In genomic region chr6:34204971-34205572, GRCm38 (mm10) we compare ENCODE assay signal across 8 mouse cellular contexts. TPM values are rescaled to one million over a fixed set of nuclear protein-coding genes. Genes with fewer than 3 reads are reported as not detected.
DNase-seq lines count a peak whose midpoint lies in the region; ATAC-seq and TF ChIP-seq lines count a peak whose summit lies in the region.
"Had no signal": no experiment of that assay in that cellular context is flagged by ENCODE, and none has a peak within 500 bp of the region (broad histone marks: within the 10 kb centered on the region; RNA-seq: fewer than 3 reads in every experiment).

No protein-coding gene starts in this region.

- no peak overlapping the region for H3K4me3 ChIP-seq in kidney, adult 2 months (ENCODE audit: insufficient read depth, low read depth, low read length)
- H3K4me3 ChIP-seq in kidney, embryonic 15.5 days (replicated peaks), result no peak overlapping the region
- H3K4me3 ChIP-seq in E14TG2a.4 (replicated peaks; ENCODE audit: low read length), result no peak overlapping the region
- H3K4me3 ChIP-seq in lung, postnatal 0 days (ENCODE audit: low read depth, low read length), result no peak overlapping the region
- H3K4me3 ChIP-seq: liver, embryonic 13.5 days had no signal

- H3K9ac ChIP-seq in kidney, embryonic 15.5 days, result no peak overlapping the region
- H3K9ac ChIP-seq in lung, postnatal 0 days (replicated peaks; ENCODE audit: low read depth), result no peak overlapping the region
- H3K9ac ChIP-seq: liver, embryonic 13.5 days had no signal

- peak; percentile 49 for TF ChIP-seq CTCF in kidney, adult 2 months (conservative IDR thresholded peaks at IDR 0.05; ENCODE audit: insufficient read depth, insufficient read length, low read depth, low read length)
- TF ChIP-seq CTCF in E14TG2a.4 (conservative IDR thresholded peaks at IDR 0.05; ENCODE audit: low read length), result peak; percentile 38
- TF ChIP-seq CTCF in lung, postnatal 0 days (IDR thresholded peaks at IDR 0.05), result peak; percentile 52

- TF ChIP-seq EP300 in lung, postnatal 0 days (IDR thresholded peaks at IDR 0.05), result no peak

- no peak for TF ChIP-seq POLR2A in kidney, adult 2 months (IDR thresholded peaks at IDR 0.05; ENCODE audit: low read depth, low read length)

- no peak; the same call in 1 of the 2 replicates for ATAC-seq in kidney, embryonic 15.5 days (replicated peaks; ENCODE audit: low FRiP score)
- peak; percentile 44; the same call in 1 of the 2 replicates for ATAC-seq in granulocyte monocyte progenitor cell, adult 5-6 weeks (replicated peaks; ENCODE audit: poor library complexity, severe bottlenecking)
- no peak for ATAC-seq in lung, postnatal 0 days

- H3K36me3 ChIP-seq in kidney, adult 2 months (ENCODE audit: control insufficient read depth, insufficient read depth, low read length), result no peaks in the 10 kb centered on the region
- no peaks in the 10 kb centered on the region for H3K36me3 ChIP-seq in kidney, embryonic 15.5 days
- H3K36me3 ChIP-seq in E14TG2a.4 (ENCODE audit: insufficient read depth, low read length), result no peaks in the 10 kb centered on the region
- no peaks in the 10 kb centered on the region for H3K36me3 ChIP-seq in lung, postnatal 0 days (ENCODE audit: insufficient read depth, low read length)
- H3K36me3 ChIP-seq: liver, embryonic 13.5 days had no signal

- no peaks in the 10 kb centered on the region for H3K4me1 ChIP-seq in kidney, adult 2 months (ENCODE audit: control insufficient read depth, insufficient read depth, low read length)
- H3K4me1 ChIP-seq in kidney, embryonic 15.5 days, result peaks cover 5% of the 10 kb centered on the region; the same call in 1 of the 2 replicates
- H3K4me1 ChIP-seq in E14TG2a.4 (replicated peaks; ENCODE audit: low read depth, low read length), result peaks cover 17% of the 10 kb centered on the region
- no peaks in the 10 kb centered on the region for H3K4me1 ChIP-seq in lung, postnatal 0 days (ENCODE audit: insufficient read depth, low read depth, low read length)
- H3K4me1 ChIP-seq: liver, embryonic 13.5 days had no signal

- H3K27me3 ChIP-seq in kidney, adult 2 months (replicated peaks; ENCODE audit: control insufficient read depth, insufficient read depth, low read length), result no peaks in the 10 kb centered on the region
- no peaks in the 10 kb centered on the region for H3K27me3 ChIP-seq in kidney, embryonic 15.5 days
- no peaks in the 10 kb centered on the region for H3K27me3 ChIP-seq in E14TG2a.4 (ENCODE audit: insufficient read depth, low read length)
- no peaks in the 10 kb centered on the region for H3K27me3 ChIP-seq in lung, postnatal 0 days (replicated peaks; ENCODE audit: insufficient read depth, low read length)
- H3K27me3 ChIP-seq: liver, embryonic 13.5 days had no signal

- no peak overlapping the region for H3K27ac ChIP-seq in kidney, adult 2 months (ENCODE audit: insufficient read depth, low read depth, low read length)
- no peak overlapping the region for H3K27ac ChIP-seq in kidney, embryonic 15.5 days
- no peak overlapping the region for H3K27ac ChIP-seq in lung, postnatal 0 days (ENCODE audit: low read length)
- H3K27ac ChIP-seq: liver, embryonic 13.5 days had no signal

- H3K4me2 ChIP-seq in kidney, embryonic 15.5 days, result no peak overlapping the region
- no peak overlapping the region for H3K4me2 ChIP-seq in lung, postnatal 0 days (replicated peaks; ENCODE audit: low read depth, low read length)
- H3K4me2 ChIP-seq: liver, embryonic 13.5 days had no signal

- no peaks in the 10 kb centered on the region for H3K9me3 ChIP-seq in kidney, embryonic 15.5 days (replicated peaks)
- no peaks in the 10 kb centered on the region for H3K9me3 ChIP-seq in E14TG2a.4 (ENCODE audit: low read length)
- no peaks in the 10 kb centered on the region for H3K9me3 ChIP-seq in lung, postnatal 0 days (ENCODE audit: low read length)
- H3K9me3 ChIP-seq: liver, embryonic 13.5 days had no signal

- DNase-seq in kidney, adult 2 months, result peak; percentile 24
- peak; percentile 58 for DNase-seq in adrenal gland, postnatal 10 days
- no peak for DNase-seq in lung, postnatal 0 days (ENCODE audit: low spot score)
- peak; percentile 54 for DNase-seq in thymus, postnatal 25 days
- DNase-seq: liver, embryonic 13.5 days had no signal

- WGBS in kidney, adult 2 months, result 64% methylated on average over 8 of the region's 8 CpGs
- WGBS in kidney, embryonic 15.5 days, result 57% methylated on average over 8 of the region's 8 CpGs
- 56% methylated on average over 8 of the region's 8 CpGs for WGBS in lung, postnatal 0 days

RNA-seq across cellular contexts. Expression of gene Slc35b4, which starts 28.2 kb away (rescaled TPM):
- polyA plus RNA-seq in kidney, adult 2 months (2012; rRNA removed), result 88.5 and 90.9 TPM in 2 replicates
- 63.8 and 64.4 TPM in 2 replicates for polyA plus RNA-seq in kidney, embryonic 15.5 days (2015; fragmentation: Nextera tagmentation; extraction: Ambion mirVana)
- total RNA-seq in adrenal gland, postnatal 10 days (2021), result 10 to 100 TPM; 22.9 to 26.1 TPM
- 33.6 and 34.9 TPM in 2 replicates for total RNA-seq in granulocyte monocyte progenitor cell, adult 5-6 weeks (2014; fragmentation: Nextera tagmentation)
- 25.9 and 36.7 TPM in 2 replicates for total RNA-seq in granulocyte monocyte progenitor cell, adult 5-6 weeks (2017)
- polyA plus RNA-seq in lung, postnatal 0 days (2015; fragmentation: Nextera tagmentation; extraction: Ambion mirVana), result 24.3 and 24.6 TPM in 2 replicates
